Mouse (Mus musculus): ENCODE data around the gene Gm20870.
"Not testable (repeated sequence)": the region's sequence is repeated elsewhere in the genome, so short reads cannot be mapped to it uniquely, and the experiment has no call there.

Gene Gm20870

GRCm38 (mm10) chrY:71691743-71692142 lies at the start of gene Gm20870:
Gm20870 (plus strand) TSS chrY:71692043.
- CTCF ChIA-PET: not testable (repeated sequence)
